Mouse (Mus musculus) small intestine, adult 2 months (tissue): Measurements from ENCODE around the gene Zdhhc4.

Source experiments
- CTCF ChIP-seq: fragments of 200-500 bp; IDR thresholded peaks from 2 replicates; pipeline ENCODE4 v1.5.1; 2012; ENCODE audit warnings: low read depth, mild to moderate bottlenecking, control low read depth, inconsistent platforms, low read length, moderate library complexity, mixed read lengths; ENCODE audit not compliant: insufficient replicate concordance, insufficient read length; ENCODE audit errors: extremely low read depth
- POLR2A ChIP-seq: fragments of 200-500 bp; IDR thresholded peaks from 2 replicates; pipeline ENCODE4 v1.6.1; 2012; ENCODE audit warnings: low read depth, mild to moderate bottlenecking, control low read depth, inconsistent platforms, low read length, moderate library complexity

DNA sequence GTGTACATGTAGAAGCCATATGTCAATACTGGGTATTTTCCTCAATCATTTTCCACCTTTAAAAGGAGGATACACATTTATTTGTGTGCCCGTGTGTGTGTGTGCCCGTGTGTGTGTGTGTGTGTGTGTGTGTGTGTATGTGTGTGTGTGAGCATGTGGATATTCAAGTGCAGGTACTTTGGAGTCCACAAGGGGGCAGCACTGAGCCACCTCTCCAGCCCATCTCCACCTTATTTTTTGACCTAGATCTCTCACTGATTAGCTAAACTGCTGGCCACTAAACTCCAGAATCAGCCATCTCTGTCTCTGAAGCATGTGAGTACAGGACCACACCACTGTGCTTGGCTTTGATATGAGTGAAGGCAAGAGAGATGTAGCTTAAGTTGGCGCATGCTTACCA is 34.2 kb downstream of the Zdhhc4 start:
- peak; percentile 32; the same call in 1 of the 2 replicates for TF ChIP-seq CTCF
- no peak for TF ChIP-seq POLR2A
